Mouse (Mus musculus) embryonic facial prominence, embryonic 13.5 days (tissue): ENCODE results near the gene Prkch. TPM values are rescaled to one million over a fixed set of nuclear protein-coding genes. Genes with fewer than 3 reads are reported as not detected.

Experiments used
- ATAC-seq: fragments of 200-750 bp; cut with Nextera tagmentation; 2 replicates; pipeline ENCODE4 v1.8.0; 2017; ENCODE audit warnings: low read depth; ENCODE audit not compliant: insufficient number of reproducible peaks, insufficient read depth, low FRiP score, low TSS enrichment
- H3K27ac ChIP-seq: fragments of 300-500 bp; sonication (generic); 2 replicates; pipeline ENCODE4 v1.5.1; 2015; ENCODE audit warnings: moderate library complexity, mild to moderate bottlenecking, inconsistent platforms
- H3K27me3 ChIP-seq: fragments of 300-500 bp; sonication (generic); 2 replicates; pipeline ENCODE4 v1.6.1; 2015; ENCODE audit warnings: mild to moderate bottlenecking, inconsistent platforms
- H3K36me3 ChIP-seq: fragments of 300-500 bp; sonication (generic); 2 replicates; pipeline ENCODE4 v1.6.1; 2015; ENCODE audit warnings: mild to moderate bottlenecking, inconsistent platforms
- H3K4me1 ChIP-seq: fragments of 300-500 bp; sonication (generic); 2 replicates; pipeline ENCODE4 v1.6.1; 2015; ENCODE audit warnings: inconsistent platforms
- H3K4me2 ChIP-seq: fragments of 300-500 bp; sonication (generic); 2 replicates; pipeline ENCODE4 v1.6.1; 2015; ENCODE audit warnings: moderate library complexity, mild to moderate bottlenecking, inconsistent platforms
- H3K4me3 ChIP-seq: fragments of 300-500 bp; sonication (generic); 2 replicates; pipeline ENCODE4 v1.5.1; 2015; ENCODE audit warnings: mild to moderate bottlenecking, inconsistent platforms
- H3K9ac ChIP-seq: fragments of 300-500 bp; sonication (generic); 2 replicates; pipeline ENCODE4 v1.6.1; 2015; ENCODE audit warnings: mild to moderate bottlenecking, inconsistent platforms
- H3K9me3 ChIP-seq: fragments of 300-500 bp; sonication (generic); 2 replicates; pipeline ENCODE4 v1.6.1; 2016; ENCODE audit warnings: inconsistent platforms
- WGBS: fragments of 180-500 bp; shearing (Covaris S2); methylation state at CpG from one replicate; pipeline ENCODE4 v1.1.7; 2015; ENCODE audit warnings: mixed read lengths; 5-methylcytosine and 5-hydroxymethylcytosine counted together
- polyA plus RNA-seq: library from polyadenylated mRNA; unstranded; fragments of >200 nt; fragmentation: Nextera tagmentation; extraction: Ambion mirVana; gene quantifications from 2 replicates; pipeline ENCODE4 v1.2.1, GENCODE M21; 2015

The Prkch gene
- polyA plus RNA-seq, 1 experiment from 2014 or later: 13.3 TPM

- Histone ChIP-seq H3K9me3 (no peaks in the 10 kb centered on the region), H3K4me3 (no peak overlapping the region), H3K27me3 (no peaks in the 10 kb centered on the region), H3K9ac (no peak overlapping the region), H3K27ac (no peak overlapping the region), H3K4me1 (peaks cover 15% of the 10 kb centered on the region), H3K36me3 (no peaks in the 10 kb centered on the region), H3K4me2 (no peak overlapping the region)
- WGBS: 86% methylated on average over 7 of the region's 7 CpGs
- no peak for ATAC-seq
Measured at GRCm38 (mm10) chr12:73602974-73603373, 18.4 kb downstream of the Prkch start.

GRCm38 (mm10) chr12:73603653-73604052, 19.1 kb downstream of the Prkch start:
- peaks cover 14% of the 10 kb centered on the region for H3K4me1 ChIP-seq
- no peak overlapping the region for H3K27ac ChIP-seq
- H3K9me3 ChIP-seq: no peaks in the 10 kb centered on the region
- no peak overlapping the region for H3K9ac ChIP-seq
- no peak overlapping the region for H3K4me2 ChIP-seq
- WGBS: 88% methylated on average over 6 of the region's 6 CpGs
- no peaks in the 10 kb centered on the region for H3K27me3 ChIP-seq
- no peak overlapping the region for H3K4me3 ChIP-seq
- ATAC-seq: no peak
- no peaks in the 10 kb centered on the region for H3K36me3 ChIP-seq

GRCm38 (mm10) chr12:73604762-73605161, 20.2 kb downstream of the Prkch start:
- Histone ChIP-seq H3K36me3 (no peaks in the 10 kb centered on the region), H3K27me3 (no peaks in the 10 kb centered on the region), H3K4me2 (no peak overlapping the region), H3K4me1 (peaks cover 12% of the 10 kb centered on the region), H3K4me3 (no peak overlapping the region), H3K9me3 (no peaks in the 10 kb centered on the region), H3K9ac (no peak overlapping the region), H3K27ac (no peak overlapping the region)
- no peak for ATAC-seq
- WGBS: 77% methylated on average over 12 of the region's 12 CpGs

- Histone ChIP-seq H3K9me3 (no peaks in the 10 kb centered on the region), H3K4me2 (no peak overlapping the region), H3K27ac (no peak overlapping the region), H3K27me3 (no peaks in the 10 kb centered on the region), H3K9ac (no peak overlapping the region), H3K4me3 (no peak overlapping the region), H3K36me3 (no peaks in the 10 kb centered on the region), H3K4me1 (peaks cover 12% of the 10 kb centered on the region)
- no peak for ATAC-seq
- WGBS: 84% methylated on average over 4 of the region's 4 CpGs
Measured at GRCm38 (mm10) chr12:73605174-73605573, 20.6 kb downstream of the Prkch start.

- ATAC-seq: no peak
Measured at GRCm38 (mm10) chr12:73607381-73608064, 22.9 kb downstream of the Prkch start.

GRCm38 (mm10) chr12:73608065-73608397, 23.4 kb downstream of the Prkch start:
- Histone ChIP-seq H3K9ac (no peak overlapping the region), H3K27ac (no peak overlapping the region), H3K4me3 (no peak overlapping the region), H3K9me3 (no peaks in the 10 kb centered on the region), H3K4me1 (peaks cover 12% of the 10 kb centered on the region), H3K36me3 (no peaks in the 10 kb centered on the region), H3K27me3 (no peaks in the 10 kb centered on the region), H3K4me2 (no peak overlapping the region)
- WGBS: 20% methylated on average over 4 of the region's 4 CpGs
- no peak for ATAC-seq

More at GRCm38 (mm10) chr12:73607381-73608064, 22.9 kb downstream of the Prkch start:
- peaks cover 12% of the 10 kb centered on the region for H3K4me1 ChIP-seq
- H3K27me3 ChIP-seq: no peaks in the 10 kb centered on the region
- H3K4me2 ChIP-seq: no peak overlapping the region
- H3K9ac ChIP-seq: no peak overlapping the region
- H3K36me3 ChIP-seq: no peaks in the 10 kb centered on the region
- 45% methylated on average over 13 of the region's 13 CpGs for WGBS
- H3K4me3 ChIP-seq: no peak overlapping the region
- no peak overlapping the region for H3K27ac ChIP-seq
- no peaks in the 10 kb centered on the region for H3K9me3 ChIP-seq

GRCm38 (mm10) chr12:73609262-73609661, 24.7 kb downstream of the Prkch start:
- WGBS: 78% methylated on average over 3 of the region's 3 CpGs
- H3K4me1 ChIP-seq: peaks cover 12% of the 10 kb centered on the region
- no peaks in the 10 kb centered on the region for H3K36me3 ChIP-seq
- no peak for ATAC-seq
- no peak overlapping the region for H3K27ac ChIP-seq
- no peaks in the 10 kb centered on the region for H3K9me3 ChIP-seq
- H3K9ac ChIP-seq: no peak overlapping the region
- no peaks in the 10 kb centered on the region for H3K27me3 ChIP-seq
- no peak overlapping the region for H3K4me2 ChIP-seq
- H3K4me3 ChIP-seq: no peak overlapping the region

GRCm38 (mm10) chr12:73609676-73610545, 25.3 kb downstream of the Prkch start:
- Histone ChIP-seq H3K27me3 (no peaks in the 10 kb centered on the region), H3K36me3 (no peaks in the 10 kb centered on the region), H3K4me2 (no peak overlapping the region), H3K9me3 (no peaks in the 10 kb centered on the region), H3K4me3 (no peak overlapping the region), H3K27ac (no peak overlapping the region), H3K4me1 (peaks cover 12% of the 10 kb centered on the region), H3K9ac (no peak overlapping the region)
- 84% methylated on average over 18 of the region's 18 CpGs for WGBS
- ATAC-seq: no peak

GRCm38 (mm10) chr12:73610831-73611370, 26.3 kb downstream of the Prkch start:
- Histone ChIP-seq H3K27me3 (no peaks in the 10 kb centered on the region), H3K4me2 (no peak overlapping the region), H3K9me3 (no peaks in the 10 kb centered on the region), H3K27ac (no peak overlapping the region), H3K36me3 (no peaks in the 10 kb centered on the region), H3K4me3 (no peak overlapping the region), H3K9ac (no peak overlapping the region), H3K4me1 (peaks cover 12% of the 10 kb centered on the region)
- no peak for ATAC-seq
- 76% methylated on average over 8 of the region's 8 CpGs for WGBS

GRCm38 (mm10) chr12:73611741-73612140, 27.1 kb downstream of the Prkch start:
- Histone ChIP-seq H3K27ac (no peak overlapping the region), H3K27me3 (no peaks in the 10 kb centered on the region), H3K4me3 (no peak overlapping the region), H3K9ac (no peak overlapping the region), H3K9me3 (no peaks in the 10 kb centered on the region), H3K4me1 (peaks cover 16% of the 10 kb centered on the region), H3K4me2 (no peak overlapping the region), H3K36me3 (no peaks in the 10 kb centered on the region)
- WGBS: 72% methylated on average over 3 of the region's 3 CpGs
- no peak for ATAC-seq

- Histone ChIP-seq H3K4me1 (peaks cover 12% of the 10 kb centered on the region), H3K9me3 (no peaks in the 10 kb centered on the region), H3K9ac (no peak overlapping the region), H3K27me3 (no peaks in the 10 kb centered on the region), H3K4me2 (no peak overlapping the region), H3K4me3 (no peak overlapping the region), H3K36me3 (no peaks in the 10 kb centered on the region), H3K27ac (no peak overlapping the region)
- ATAC-seq: no peak
- 77% methylated on average over 6 of the region's 6 CpGs for WGBS
Measured at GRCm38 (mm10) chr12:73613183-73613582, 28.6 kb downstream of the Prkch start.

- Histone ChIP-seq H3K27me3 (no peaks in the 10 kb centered on the region), H3K9ac (no peak overlapping the region), H3K9me3 (no peaks in the 10 kb centered on the region), H3K4me2 (peak overlapping the region; percentile 16; the same call in 1 of the 2 replicates), H3K4me3 (no peak overlapping the region), H3K4me1 (peaks cover 11% of the 10 kb centered on the region; the same call in 1 of the 2 replicates), H3K36me3 (no peaks in the 10 kb centered on the region), H3K27ac (no peak overlapping the region)
- no peak for ATAC-seq
- WGBS: 42% methylated on average over 10 of the region's 10 CpGs
Measured at GRCm38 (mm10) chr12:73617652-73618051, 33.1 kb downstream of the Prkch start.
